Mouse (Mus musculus) forebrain, postnatal 0 days (tissue): ENCODE data around the gene Lmna. TPM values are rescaled to one million over a fixed set of nuclear protein-coding genes. Genes with fewer than 3 reads are reported as not detected.

Source experiments
- ATAC-seq: fragments of 200-750 bp; cut with Nextera tagmentation; 2 replicates; pipeline ENCODE4 v1.8.0; 2017; ENCODE audit warnings: mild to moderate bottlenecking, moderate library complexity
- DNase-seq: peaks from one replicate; pipeline ENCODE4 v3.0.0-alpha.2; 2015
- H3K27ac ChIP-seq: fragments of 300-500 bp; sonication (generic); 2 replicates; pipeline ENCODE4 v1.5.1; 2014; ENCODE audit warnings: low read depth, mild to moderate bottlenecking, antibody characterized with exemption, low read length, moderate library complexity, mixed read lengths
- H3K27me3 ChIP-seq: fragments of 300-500 bp; sonication (generic); 2 replicates; pipeline ENCODE4 v1.6.1; 2014; ENCODE audit warnings: mild to moderate bottlenecking, low read length, mixed read lengths; ENCODE audit not compliant: insufficient read depth
- H3K36me3 ChIP-seq: fragments of 300-500 bp; sonication (generic); 2 replicates; pipeline ENCODE4 v1.6.1; 2014; ENCODE audit warnings: mild to moderate bottlenecking, moderate library complexity; ENCODE audit not compliant: insufficient read depth
- H3K4me1 ChIP-seq: fragments of 300-500 bp; sonication (generic); 2 replicates; pipeline ENCODE4 v1.6.1; 2014; ENCODE audit warnings: antibody characterized with exemption; ENCODE audit not compliant: insufficient read depth
- H3K4me2 ChIP-seq: fragments of 300-500 bp; sonication (generic); 2 replicates; pipeline ENCODE4 v1.6.1; 2014; ENCODE audit warnings: low read depth, mild to moderate bottlenecking, moderate library complexity
- H3K4me3 ChIP-seq: fragments of 300-500 bp; sonication (generic); 2 replicates; pipeline ENCODE4 v1.5.1; 2014; ENCODE audit warnings: low read depth, low read length, mixed read lengths
- H3K9ac ChIP-seq: fragments of 300-500 bp; sonication (generic); 2 replicates; pipeline ENCODE4 v1.6.1; 2014; ENCODE audit warnings: mild to moderate bottlenecking
- H3K9me3 ChIP-seq: fragments of 300-500 bp; sonication (generic); 2 replicates; pipeline ENCODE4 v1.6.1; 2016; ENCODE audit warnings: low read length
- CTCF ChIP-seq: sonication (generic); IDR thresholded peaks from 2 replicates; pipeline ENCODE4 v1.5.1; 2016; ENCODE audit warnings: antibody characterized with exemption, control low read depth, low read depth
- WGBS: fragments of 180-500 bp; shearing (Covaris S2); extraction: QIAGEN DNeasy Blood & Tissue Kit; methylation state at CpG from one replicate; pipeline ENCODE4 v1.1.7; 2014; 5-methylcytosine and 5-hydroxymethylcytosine counted together
- polyA plus RNA-seq: library from polyadenylated mRNA; unstranded; fragments of >200 nt; fragmentation: Nextera tagmentation; extraction: Ambion mirVana; gene quantifications from 2 replicates; pipeline ENCODE4 v1.2.1, GENCODE M21; 2015
- total RNA-seq: library from RNA; depleted of rRNA; stranded (reverse); fragments of >200 nt; gene quantifications from 2 replicates; pipeline ENCODE4 v1.2.3, GENCODE M21; 2014; rRNA removed

The Lmna gene
- 49.4 and 71.3 TPM in 2 replicates for total RNA-seq
- 51.4 and 52.9 TPM in 2 replicates for polyA plus RNA-seq

GRCm38 (mm10) chr3:88509692-88510420, at the start of gene Lmna:
TSS of gene Lmna (minus strand) at chr3:88509956.
- Histone ChIP-seq H3K27me3 (no peaks in the 10 kb centered on the region; the same call in 1 of the 2 replicates), H3K4me2 (peak within 1 kb of the TSS; percentile 61), H3K4me3 (peak within 1 kb of the TSS; percentile 38), H3K4me1 (peaks cover 14% of the 10 kb centered on the region; the same call in 1 of the 2 replicates), H3K9me3 (no peaks in the 10 kb centered on the region), H3K9ac (peak within 1 kb of the TSS; percentile 57), H3K27ac (peak within 1 kb of the TSS; percentile 85), H3K36me3 (no peaks in the 10 kb centered on the region)
- DNase-seq (peak; percentile 92), ATAC-seq (peak; percentile 98)
- 1% methylated on average over 30 of the region's 31 CpGs for WGBS
- peak; percentile 61 for TF ChIP-seq CTCF

- DNase-seq: no peak
- Histone ChIP-seq H3K9me3 (no peaks in the 10 kb centered on the region), H3K27ac (no peak overlapping the region), H3K4me1 (peaks cover 12% of the 10 kb centered on the region; the same call in 1 of the 2 replicates), H3K4me3 (no peak overlapping the region), H3K27me3 (no peaks in the 10 kb centered on the region), H3K36me3 (peaks cover 50% of the 10 kb centered on the region), H3K4me2 (no peak overlapping the region), H3K9ac (no peak overlapping the region)
- no peak for ATAC-seq
- WGBS: 97% methylated on average over 8 of the region's 8 CpGs
- no peak for TF ChIP-seq CTCF
These were observed 46.9 kb upstream of the Lmna start for GRCm38 (mm10) chr3:88556616-88557015.

- Histone ChIP-seq H3K9me3 (no peaks in the 10 kb centered on the region), H3K4me1 (peaks cover 12% of the 10 kb centered on the region; the same call in 1 of the 2 replicates), H3K27ac (no peak overlapping the region), H3K4me2 (no peak overlapping the region), H3K4me3 (no peak overlapping the region), H3K27me3 (no peaks in the 10 kb centered on the region), H3K9ac (no peak overlapping the region), H3K36me3 (peaks cover 42% of the 10 kb centered on the region)
- WGBS: 89% methylated on average over 6 of the region's 6 CpGs
- no peak for TF ChIP-seq CTCF
- ATAC-seq (no peak), DNase-seq (no peak)
These were observed 46.0 kb upstream of the Lmna start for GRCm38 (mm10) chr3:88555731-88556130.

GRCm38 (mm10) chr3:88555069-88555605, 45.4 kb upstream of the Lmna start:
- DNase-seq (no peak), ATAC-seq (no peak)
- no peaks in the 10 kb centered on the region for H3K9me3 ChIP-seq
- peak overlapping the region; percentile 90; the same call in 1 of the 2 replicates for H3K4me2 ChIP-seq
- H3K4me3 ChIP-seq: no peak overlapping the region; the same call in 1 of the 2 replicates
- no peaks in the 10 kb centered on the region for H3K27me3 ChIP-seq
- no peak for TF ChIP-seq CTCF
- 92% methylated on average over 5 of the region's 5 CpGs for WGBS
- H3K4me1 ChIP-seq: peaks cover 12% of the 10 kb centered on the region; the same call in 1 of the 2 replicates
- H3K9ac ChIP-seq: no peak overlapping the region
- H3K27ac ChIP-seq: no peak overlapping the region
- H3K36me3 ChIP-seq: peaks cover 37% of the 10 kb centered on the region

GRCm38 (mm10) chr3:88553880-88554586, 44.3 kb upstream of the Lmna start:
- Histone ChIP-seq H3K4me2 (peak overlapping the region; percentile 90), H3K27ac (peak overlapping the region; percentile 96), H3K36me3 (peaks cover 26% of the 10 kb centered on the region), H3K9me3 (no peaks in the 10 kb centered on the region), H3K27me3 (no peaks in the 10 kb centered on the region), H3K4me1 (peaks cover 12% of the 10 kb centered on the region; the same call in 1 of the 2 replicates), H3K4me3 (peak overlapping the region; percentile 85), H3K9ac (peak overlapping the region; percentile 92)
- peak; percentile 37; the same call in 1 of the 2 replicates for TF ChIP-seq CTCF
- WGBS: under 1% methylated on average over 40 of the region's 41 CpGs
- DNase-seq (peak; percentile 78), ATAC-seq (peak; percentile 19)

GRCm38 (mm10) chr3:88553525-88553879, 43.7 kb upstream of the Lmna start, which contains the start of gene Ubqln4:
TSS of gene Ubqln4 (plus strand) at chr3:88553758.
- Histone ChIP-seq H3K9me3 (no peaks in the 10 kb centered on the region), H3K4me2 (peak within 1 kb of the TSS; percentile 90), H3K27ac (peak within 1 kb of the TSS; percentile 96), H3K9ac (peak within 1 kb of the TSS; percentile 92), H3K36me3 (peaks cover 20% of the 10 kb centered on the region), H3K4me1 (peaks cover 12% of the 10 kb centered on the region; the same call in 1 of the 2 replicates), H3K27me3 (no peaks in the 10 kb centered on the region), H3K4me3 (peak within 1 kb of the TSS; percentile 85)
- TF ChIP-seq CTCF: peak; percentile 78
- WGBS: 2% methylated on average over 30 of the region's 37 CpGs
- peak; percentile 83 for ATAC-seq
- peak; percentile 92 for DNase-seq
